Mouse (Mus musculus): ENCODE results near the gene Flywch2. TPM values are rescaled to one million over a fixed set of nuclear protein-coding genes. Genes with fewer than 3 reads are reported as not detected.
"Not testable (repeated sequence)": the region's sequence is repeated elsewhere in the genome, so short reads cannot be mapped to it uniquely, and the experiment has no call there.

Gene Flywch2
- total and polyA plus RNA-seq, 3 experiments: 0.62 to 6.2 TPM; not detected in 1

GRCm38 (mm10) chr17:23774090-23774489 is 11.8 kb downstream of the Flywch2 start:
- Histone ChIP-seq H3K36me3 (ENCODE audit: control insufficient read depth in 1 of 2, insufficient read depth in 2 of 2, low read length in 2 of 2) (peaks cover 0 to 6% of the 10 kb centered on the region in 2 experiments; a peak in 2 of 4 replicates), H3K4me1 (ENCODE audit: control insufficient read depth in 1 of 2, insufficient read depth in 2 of 2, low read length in 2 of 2) (peaks cover 0 to 2% of the 10 kb centered on the region in 2 experiments; a peak in 1 of 4 replicates), H3K4me3 (ENCODE audit: control insufficient read depth in 1 of 2, insufficient read depth in 1 of 2, low read depth in 2 of 2, low read length in 2 of 2) (no peak overlapping the region), H3K27ac (ENCODE audit: control insufficient read depth, low read depth, low read length) (no peak overlapping the region), H3K9me3 (replicated peaks; ENCODE audit: insufficient read depth, low read length) (no peaks in the 10 kb centered on the region), H3K9ac (ENCODE audit: control insufficient read depth, low read depth, low read length, poor library complexity, severe bottlenecking) (no peak overlapping the region), H3K79me2 (ENCODE audit: control insufficient read depth, insufficient read depth, low read length, poor library complexity) (peaks cover 2% of the 10 kb centered on the region; the same call in 1 of the 2 replicates), H3K27me3 (ENCODE audit: control insufficient read depth in 1 of 2, insufficient read depth in 2 of 2, low read length in 2 of 2) (no peaks in the 10 kb centered on the region; a peak in 2 of 4 replicates)
- no peak for DNase-seq (ENCODE audit: low read depth, low spot score)
- no peak for TF ChIP-seq NELFE (IDR thresholded peaks at IDR 0.05; ENCODE audit: low read depth, low read length)
- peak; percentile 17 to 39 (median 24); a peak in 3 of 6 replicates for TF ChIP-seq CTCF (IDR thresholded peaks at IDR 0.05 in 2 of 3, conservative IDR thresholded peaks at IDR 0.05 in 1 of 3; ENCODE audit: control insufficient read depth in 1 of 3, insufficient read depth in 1 of 3, low read depth in 2 of 3, low read length in 3 of 3, poor library complexity in 1 of 3, severe bottlenecking in 1 of 3)
- TF ChIP-seq SMC3 (IDR thresholded peaks at IDR 0.05; ENCODE audit: low read depth, low read length): peak; percentile 24; the same call in 1 of the 2 replicates
- no peak for TF ChIP-seq JUND (IDR thresholded peaks at IDR 0.05; ENCODE audit: low read depth, low read length)
- peak; percentile 19 for TF ChIP-seq RAD21 (IDR thresholded peaks at IDR 0.05; ENCODE audit: low read depth, low read length)
- TF ChIP-seq HCFC1 (IDR thresholded peaks at IDR 0.05; ENCODE audit: low read depth, low read length): no peak
- 0 out of 2 replicates have a peak, but pooled peaks have one; percentile 6 for TF ChIP-seq ZC3H11A (IDR thresholded peaks at IDR 0.05; ENCODE audit: low read depth, low read length)
- no peak for TF ChIP-seq UBTF (IDR thresholded peaks at IDR 0.05; ENCODE audit: borderline replicate concordance, insufficient read depth, low read depth, low read length)
- no peak for TF ChIP-seq CHD2 (IDR thresholded peaks at IDR 0.05; ENCODE audit: low read length)
- TF ChIP-seq MAFK (IDR thresholded peaks at IDR 0.05; ENCODE audit: borderline replicate concordance, low read depth, low read length): no peak
- TF ChIP-seq POLR2A (IDR thresholded peaks at IDR 0.05; ENCODE audit: control insufficient read depth in 1 of 2, insufficient read depth in 1 of 2, low read depth in 1 of 2, low read length in 2 of 2, poor library complexity in 1 of 2): no peak
- TF ChIP-seq KAT2A (conservative IDR thresholded peaks at IDR 0.05; ENCODE audit: low read depth, low read length): no peak
- TF ChIP-seq NRF1 (IDR thresholded peaks at IDR 0.05; ENCODE audit: insufficient read depth, low read depth, low read length, poor library complexity, severe bottlenecking): no peak
- no peak for TF ChIP-seq MAX (IDR thresholded peaks at IDR 0.05; ENCODE audit: low read length)
- no peak for TF ChIP-seq ELF1 (IDR thresholded peaks at IDR 0.05; ENCODE audit: low read depth, low read length)

GRCm38 (mm10) chr17:23773676-23774075 is 12.2 kb downstream of the Flywch2 start:
- no peak overlapping the region for H3K27ac ChIP-seq (ENCODE audit: control insufficient read depth, low read depth, low read length)
- peaks cover 2% of the 10 kb centered on the region; the same call in 1 of the 2 replicates for H3K79me2 ChIP-seq (ENCODE audit: control insufficient read depth, insufficient read depth, low read length, poor library complexity)
- no peak overlapping the region for H3K9ac ChIP-seq (ENCODE audit: control insufficient read depth, low read depth, low read length, poor library complexity, severe bottlenecking)
- H3K9me3 ChIP-seq (replicated peaks; ENCODE audit: insufficient read depth, low read length): no peaks in the 10 kb centered on the region
- H3K36me3 ChIP-seq (ENCODE audit: control insufficient read depth in 1 of 2, insufficient read depth in 2 of 2, low read length in 2 of 2): peaks cover 0 to 6% of the 10 kb centered on the region in 2 experiments; a peak in 2 of 4 replicates
- no peak overlapping the region for H3K4me3 ChIP-seq (ENCODE audit: control insufficient read depth in 1 of 2, insufficient read depth in 1 of 2, low read depth in 2 of 2, low read length in 2 of 2)
- no peak for DNase-seq (ENCODE audit: low read depth, low spot score)
- H3K4me1 ChIP-seq (ENCODE audit: control insufficient read depth in 1 of 2, insufficient read depth in 2 of 2, low read length in 2 of 2): peaks cover 0 to 2% of the 10 kb centered on the region in 2 experiments; a peak in 1 of 4 replicates
- H3K27me3 ChIP-seq (ENCODE audit: control insufficient read depth in 1 of 2, insufficient read depth in 2 of 2, low read length in 2 of 2): no peaks in the 10 kb centered on the region; a peak in 2 of 4 replicates
- TF ChIP-seq ZKSCAN1 (IDR thresholded peaks at IDR 0.05; ENCODE audit: low read depth, low read length): no peak

GRCm38 (mm10) chr17:23772219-23772556 is 13.7 kb downstream of the Flywch2 start:
- H3K9ac ChIP-seq (ENCODE audit: control insufficient read depth, low read depth, low read length, poor library complexity, severe bottlenecking): not testable (repeated sequence)

More at GRCm38 (mm10) chr17:23772219-23772556, 13.7 kb downstream of the Flywch2 start:
- not testable (repeated sequence) for H3K27ac ChIP-seq (ENCODE audit: control insufficient read depth, low read depth, low read length); H3K9me3 ChIP-seq (replicated peaks; ENCODE audit: insufficient read depth, low read length); H3K4me1 ChIP-seq (ENCODE audit: control insufficient read depth in 1 of 2, insufficient read depth in 2 of 2, low read length in 2 of 2); H3K27me3 ChIP-seq (ENCODE audit: control insufficient read depth in 1 of 2, insufficient read depth in 2 of 2, low read length in 2 of 2); H3K36me3 ChIP-seq (ENCODE audit: control insufficient read depth in 1 of 2, insufficient read depth in 2 of 2, low read length in 2 of 2); H3K79me2 ChIP-seq (ENCODE audit: control insufficient read depth, insufficient read depth, low read length, poor library complexity); H3K4me3 ChIP-seq (ENCODE audit: control insufficient read depth in 1 of 2, insufficient read depth in 1 of 2, low read depth in 2 of 2, low read length in 2 of 2); DNase-seq (ENCODE audit: low read depth, low spot score)

Data from MEL (cell line).